Mouse (Mus musculus) left cerebral cortex, adult 11 months (tissue): ENCODE data around the gene Rin2.

Source experiments
- DNase-seq: peaks from one replicate; pipeline ENCODE4 v3.0.0; 2022; ENCODE audit warnings: low spot score

Rin2 gene

DNA sequence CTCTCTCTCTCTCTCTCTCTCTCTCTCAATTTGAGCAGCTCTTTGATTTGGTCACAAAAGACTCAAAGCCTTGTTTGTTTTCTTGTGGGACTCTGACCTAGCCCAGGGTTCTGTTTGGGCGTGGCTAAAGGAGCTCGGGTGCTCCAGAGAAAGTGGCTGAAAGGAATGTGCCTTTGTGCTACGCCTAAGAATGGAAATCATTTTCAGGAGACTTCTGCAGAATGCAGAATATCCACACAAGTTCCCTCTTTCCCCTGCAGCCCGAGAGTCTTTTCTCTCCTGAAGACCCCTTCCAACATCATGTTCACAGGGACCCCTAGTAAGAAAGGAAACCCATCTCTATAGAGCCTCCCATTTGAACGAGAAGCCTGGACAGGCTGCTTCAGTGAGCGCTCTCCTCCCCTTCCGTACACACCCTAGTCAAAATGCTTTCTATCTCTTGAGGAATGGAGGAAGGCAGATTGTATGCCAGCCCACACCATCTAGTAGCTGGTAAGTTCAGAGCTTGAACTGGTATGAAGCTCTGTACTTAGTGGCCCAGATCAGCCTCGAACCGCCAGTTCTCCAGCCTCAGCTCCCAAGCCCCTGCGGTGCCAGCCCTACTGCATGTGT, 187.3 kb downstream of the Rin2 start:
- DNase-seq, result no peak

DNA sequence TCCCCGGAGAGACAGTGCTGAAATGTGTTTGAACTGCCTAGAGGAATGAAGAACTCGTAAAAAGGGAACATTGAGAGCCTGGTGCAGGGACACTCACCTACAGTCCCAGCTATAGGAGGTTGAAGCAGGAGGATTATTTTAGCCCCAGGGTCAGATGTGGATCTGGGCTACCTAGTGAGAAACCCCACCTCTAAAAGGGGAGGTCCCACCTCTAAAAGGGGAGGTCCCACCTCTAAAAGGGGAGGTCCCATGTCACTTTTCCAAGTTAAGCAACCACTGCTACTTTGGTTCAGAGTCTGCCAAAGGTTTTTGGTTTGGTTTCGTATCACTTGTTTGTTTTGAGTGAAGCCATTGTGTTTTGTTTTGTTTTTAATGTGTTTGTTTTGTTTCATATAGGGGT, 190.3 kb downstream of the Rin2 start:
- no peak for DNase-seq

DNA sequence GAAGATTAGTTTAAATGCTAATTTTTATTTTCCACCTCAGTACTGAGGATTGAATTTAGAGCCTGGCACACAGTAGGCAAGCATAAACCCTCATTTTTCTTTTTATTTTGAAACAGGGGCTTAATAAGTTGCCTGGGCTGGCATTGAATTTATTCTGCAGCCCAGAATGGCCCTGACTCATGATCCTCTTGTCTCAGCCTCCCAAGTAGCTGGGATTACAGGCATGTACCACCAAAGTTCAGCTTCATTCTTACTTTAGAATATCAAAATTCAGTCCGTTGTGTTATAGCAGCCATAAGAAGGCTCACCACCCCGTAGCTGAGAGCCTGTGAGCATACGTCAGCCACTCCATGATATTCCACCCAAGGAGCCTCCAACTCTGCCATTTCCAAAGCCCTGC, 191.2 kb downstream of the Rin2 start:
- no peak for DNase-seq

DNA sequence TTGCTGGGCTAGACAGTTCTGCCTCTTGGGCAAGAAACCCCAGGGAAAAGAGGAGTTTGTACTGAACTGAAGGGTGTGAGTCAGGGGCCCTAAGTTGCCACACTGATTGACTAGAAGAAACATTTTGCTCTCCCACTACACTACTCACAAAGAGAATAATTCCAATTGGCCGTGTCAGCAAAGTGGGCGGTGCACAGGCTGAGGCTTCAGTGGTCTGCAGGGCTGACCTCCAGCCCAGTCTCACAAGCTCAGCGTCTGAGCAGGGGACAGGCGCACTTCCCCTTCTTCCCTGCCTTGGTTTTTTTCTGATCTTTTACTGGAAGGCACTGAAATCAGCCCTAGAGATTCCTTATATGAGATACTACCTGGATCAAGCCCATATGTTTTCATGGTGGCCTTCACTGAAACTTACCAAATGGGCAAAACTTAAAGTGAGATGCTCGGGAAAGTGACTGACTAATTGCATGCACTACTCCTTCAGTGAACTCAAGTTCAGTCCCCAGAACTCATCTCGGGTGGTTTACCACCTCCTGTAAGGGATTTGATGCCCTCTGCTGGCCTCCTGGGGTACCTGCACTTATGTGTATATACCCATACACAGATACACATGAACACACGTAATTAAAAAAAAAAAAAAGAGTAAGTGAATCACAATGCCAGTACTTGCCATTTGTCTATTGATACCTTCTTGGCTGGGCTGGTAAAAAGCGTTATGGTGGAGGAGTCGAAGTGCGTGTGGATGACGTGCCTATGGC, 191.9 kb downstream of the Rin2 start:
- DNase-seq, result no peak

DNA sequence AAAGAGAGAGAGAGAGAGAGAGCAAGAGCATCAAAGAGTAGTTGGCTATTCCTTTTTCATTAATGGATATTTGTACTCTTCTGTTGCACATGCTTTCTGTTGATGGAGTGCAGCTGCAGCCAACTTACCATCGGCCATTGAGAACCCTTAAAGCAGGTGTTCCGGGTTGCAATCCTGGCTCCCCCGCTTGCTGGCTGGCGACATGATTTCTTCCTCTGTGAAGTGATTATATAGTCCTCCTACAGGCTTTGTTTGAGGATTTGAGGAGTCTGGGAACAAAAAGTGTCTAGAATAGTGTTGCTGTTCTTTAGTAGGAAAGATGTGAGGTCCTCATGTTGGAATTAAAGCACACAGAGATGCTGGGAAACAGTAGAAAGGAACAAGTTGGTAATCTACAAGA, 196.3 kb downstream of the Rin2 start:
- no peak for DNase-seq

DNA sequence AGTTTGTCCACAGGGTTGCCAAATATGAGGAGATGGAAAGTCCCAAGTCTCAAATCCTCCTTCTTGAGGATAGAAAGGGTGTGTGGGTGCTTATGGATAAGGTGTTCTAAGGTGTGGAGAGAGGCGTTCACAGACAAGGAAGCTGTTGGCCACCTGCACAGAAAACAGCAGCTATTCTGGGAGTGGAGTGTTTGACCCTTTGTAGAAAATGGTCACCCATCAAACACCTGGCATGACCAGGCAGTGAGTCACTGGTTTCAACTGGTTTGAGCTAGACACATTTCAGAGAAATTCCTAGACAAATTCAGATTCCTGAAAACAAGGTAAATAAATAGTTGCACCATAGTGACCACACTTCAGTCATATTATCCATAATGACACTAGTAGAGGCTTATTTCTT, 197.1 kb downstream of the Rin2 start:
- DNase-seq, result no peak

DNA sequence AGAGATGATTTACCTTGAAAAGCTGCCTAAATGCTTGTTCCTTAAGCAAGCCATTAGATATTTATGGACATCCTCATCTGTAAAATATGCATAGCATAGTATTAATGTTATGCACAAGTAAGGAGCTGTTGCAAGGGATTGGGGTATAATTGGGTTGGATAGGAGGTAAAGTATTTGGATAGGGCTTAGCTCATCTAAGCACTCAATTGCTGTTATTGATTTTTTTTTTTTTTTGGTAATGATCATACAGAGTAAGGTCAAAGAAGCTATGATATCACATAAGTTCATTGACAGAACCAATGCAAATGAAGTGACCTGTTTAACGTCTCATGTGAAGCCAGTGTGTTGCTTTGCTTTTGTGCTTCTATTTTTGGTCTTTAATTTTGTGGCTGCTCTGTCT, 198.9 kb downstream of the Rin2 start:
- DNase-seq, result no peak

DNA sequence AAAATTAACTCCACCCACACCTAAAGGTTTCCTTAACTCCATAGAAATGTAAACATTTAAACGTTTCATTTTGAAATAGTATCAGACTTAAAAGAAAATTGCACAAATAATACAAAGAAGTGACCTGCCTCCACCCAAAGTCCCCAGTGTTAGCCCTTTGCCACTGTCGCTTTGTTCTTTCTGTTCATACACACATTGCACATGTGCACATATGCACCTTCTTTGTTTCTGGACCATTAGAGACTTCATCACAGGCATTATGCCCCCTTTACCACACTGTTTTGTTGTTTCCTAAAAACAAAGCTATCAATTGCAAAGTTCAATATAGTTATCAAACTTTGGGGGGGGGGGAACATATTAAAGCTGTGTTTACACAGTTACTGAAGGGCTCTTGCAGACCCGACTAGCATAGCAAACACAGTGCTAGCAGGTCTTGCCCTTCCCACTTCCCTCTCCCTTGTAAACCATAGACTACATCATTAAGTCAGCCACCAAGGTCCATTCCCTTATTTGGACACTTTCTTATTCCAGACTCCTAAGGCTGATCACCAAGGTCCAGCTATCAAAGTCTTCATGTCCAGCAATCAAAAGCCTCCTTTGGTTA, 200.0 kb downstream of the Rin2 start:
- no peak for DNase-seq

DNA sequence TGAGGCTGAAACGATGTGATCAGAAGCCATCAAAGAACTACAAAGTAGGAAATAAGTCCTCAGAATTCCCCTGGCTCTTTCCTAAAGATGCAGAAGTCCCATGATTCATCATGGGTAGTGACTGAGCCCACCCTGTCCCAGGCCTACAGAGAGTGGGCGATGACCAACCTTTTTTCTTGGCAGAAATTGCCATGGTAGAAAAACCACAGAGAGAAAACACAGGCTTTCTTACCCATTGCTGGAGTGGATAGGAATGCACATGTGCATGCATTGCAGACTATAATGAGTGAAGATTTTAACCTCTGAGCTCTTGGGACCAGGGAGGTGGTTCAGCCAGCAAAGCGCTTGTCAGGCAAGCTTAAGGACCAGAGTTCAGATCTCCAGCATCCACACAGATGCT, 202.2 kb downstream of the Rin2 start:
- DNase-seq, result no peak

DNA sequence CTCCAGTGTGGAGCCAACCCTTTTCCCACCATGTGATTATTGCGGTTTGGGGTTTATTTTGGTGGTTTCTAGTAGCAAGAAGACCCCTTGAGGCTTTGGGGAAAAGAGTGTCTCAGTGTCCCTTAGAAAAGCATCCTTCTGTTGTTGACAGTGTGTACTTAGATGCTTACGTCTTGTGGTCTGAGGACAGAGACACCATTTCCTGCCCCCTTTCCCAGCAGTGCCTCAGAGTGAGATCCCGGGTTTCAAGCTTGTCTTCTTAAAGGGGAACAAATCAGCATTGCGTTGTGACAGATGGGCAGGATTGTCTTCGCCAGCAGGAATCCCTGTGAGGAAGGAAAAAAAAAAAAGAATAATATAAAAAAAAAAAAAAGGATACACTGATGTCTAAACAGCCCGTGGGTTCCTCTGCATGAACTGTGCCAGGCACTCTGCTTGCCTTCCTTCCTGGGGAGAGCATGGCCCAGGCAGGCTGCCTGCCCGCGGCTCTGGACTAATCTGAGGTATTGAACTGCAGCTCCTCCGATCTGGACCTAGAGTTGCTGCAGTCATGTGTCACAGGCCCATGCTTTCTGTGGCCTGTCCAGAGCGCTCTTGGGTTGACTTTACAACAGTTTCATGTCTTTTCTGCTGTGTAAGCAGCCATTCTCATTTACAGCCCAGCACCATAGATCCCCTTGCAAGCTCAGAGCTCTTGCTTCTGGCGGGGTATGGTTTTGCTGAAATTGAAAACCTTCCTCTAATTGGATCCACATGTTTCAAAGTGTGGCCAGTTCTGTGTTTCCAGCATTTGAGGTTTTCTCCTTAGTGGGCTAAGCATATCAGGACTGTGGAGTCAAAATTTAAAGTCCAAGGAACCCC, 206.1 kb downstream of the Rin2 start:
- DNase-seq, result no peak

DNA sequence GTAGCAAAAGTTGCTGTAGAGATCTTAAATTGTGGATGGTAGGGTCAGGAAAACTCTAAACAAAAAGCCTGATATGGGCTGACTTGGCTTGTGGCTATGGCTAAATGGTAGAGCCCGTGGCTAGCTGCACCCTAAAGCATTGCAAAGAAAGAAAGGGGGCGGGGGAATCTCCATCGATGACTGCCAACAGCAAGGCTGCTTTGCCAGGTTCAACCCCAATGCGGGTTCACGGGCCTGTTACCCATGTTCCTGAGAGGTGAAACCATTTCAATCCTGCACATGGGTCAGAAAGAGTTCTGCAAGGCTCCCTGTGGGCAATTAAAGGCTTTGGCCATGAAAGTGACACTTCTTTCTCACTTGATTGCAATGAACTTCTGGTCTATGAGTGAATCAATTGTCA, 206.9 kb downstream of the Rin2 start:
- no peak for DNase-seq

DNA sequence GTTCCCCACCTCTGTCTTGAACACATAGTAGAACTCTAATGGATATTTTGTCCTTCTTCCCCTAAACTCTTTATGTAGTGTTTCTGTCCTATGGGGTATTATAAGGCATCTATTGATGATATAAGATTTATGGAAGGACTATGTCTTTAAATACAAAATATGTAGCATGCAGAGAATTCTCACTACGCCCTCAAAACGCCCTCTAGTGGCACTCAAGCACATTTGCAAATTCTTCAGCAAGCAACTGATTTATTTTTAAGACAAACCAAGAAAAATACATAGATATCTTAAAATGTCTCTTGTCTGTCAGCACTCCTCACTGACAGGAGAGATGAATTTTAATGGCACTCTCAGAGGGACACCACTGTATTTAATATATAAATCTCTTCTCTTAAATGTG, 207.4 kb downstream of the Rin2 start:
- no peak for DNase-seq

DNA sequence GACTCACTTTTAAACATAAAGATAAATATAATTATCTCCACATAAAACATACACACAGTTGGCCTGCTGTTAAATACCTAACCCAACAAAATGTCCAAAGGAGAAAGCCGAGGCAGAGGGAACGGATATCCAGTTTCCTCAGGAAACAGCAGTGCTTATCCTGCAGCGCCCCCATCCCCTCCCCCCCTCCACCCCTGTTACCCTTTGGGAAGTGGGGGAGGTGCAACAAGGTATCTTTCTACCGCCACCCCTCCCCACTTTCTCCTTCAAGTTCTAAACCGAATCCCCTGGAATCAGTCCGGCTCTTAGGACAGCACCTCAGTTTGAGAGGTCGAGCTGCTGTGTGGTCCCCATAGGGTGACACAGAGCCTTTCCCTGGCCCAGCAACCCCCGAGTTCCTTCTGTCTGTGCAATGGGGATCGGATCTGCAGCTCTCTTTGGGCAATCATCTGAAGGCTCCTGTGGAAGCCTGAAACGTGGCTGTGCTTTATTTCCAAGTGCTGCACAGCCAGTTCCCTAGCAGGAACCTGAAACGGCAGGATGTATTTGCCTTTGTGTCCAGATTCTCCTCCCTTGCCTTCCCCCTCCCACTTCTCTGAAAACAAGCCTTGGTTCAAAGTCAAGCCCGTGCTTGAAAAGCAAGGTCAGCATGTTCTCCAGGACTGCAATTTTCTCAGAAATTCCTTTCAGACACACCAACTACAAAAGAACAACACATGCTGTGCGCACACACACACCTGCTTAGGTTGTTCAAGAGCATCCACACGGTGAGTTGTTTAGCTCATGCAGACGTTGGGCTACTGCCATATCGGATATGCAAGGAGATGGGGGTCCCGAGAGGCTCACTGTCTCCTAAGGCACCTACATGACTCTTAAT, 209.3 kb downstream of the Rin2 start:
- DNase-seq, result no peak

DNA sequence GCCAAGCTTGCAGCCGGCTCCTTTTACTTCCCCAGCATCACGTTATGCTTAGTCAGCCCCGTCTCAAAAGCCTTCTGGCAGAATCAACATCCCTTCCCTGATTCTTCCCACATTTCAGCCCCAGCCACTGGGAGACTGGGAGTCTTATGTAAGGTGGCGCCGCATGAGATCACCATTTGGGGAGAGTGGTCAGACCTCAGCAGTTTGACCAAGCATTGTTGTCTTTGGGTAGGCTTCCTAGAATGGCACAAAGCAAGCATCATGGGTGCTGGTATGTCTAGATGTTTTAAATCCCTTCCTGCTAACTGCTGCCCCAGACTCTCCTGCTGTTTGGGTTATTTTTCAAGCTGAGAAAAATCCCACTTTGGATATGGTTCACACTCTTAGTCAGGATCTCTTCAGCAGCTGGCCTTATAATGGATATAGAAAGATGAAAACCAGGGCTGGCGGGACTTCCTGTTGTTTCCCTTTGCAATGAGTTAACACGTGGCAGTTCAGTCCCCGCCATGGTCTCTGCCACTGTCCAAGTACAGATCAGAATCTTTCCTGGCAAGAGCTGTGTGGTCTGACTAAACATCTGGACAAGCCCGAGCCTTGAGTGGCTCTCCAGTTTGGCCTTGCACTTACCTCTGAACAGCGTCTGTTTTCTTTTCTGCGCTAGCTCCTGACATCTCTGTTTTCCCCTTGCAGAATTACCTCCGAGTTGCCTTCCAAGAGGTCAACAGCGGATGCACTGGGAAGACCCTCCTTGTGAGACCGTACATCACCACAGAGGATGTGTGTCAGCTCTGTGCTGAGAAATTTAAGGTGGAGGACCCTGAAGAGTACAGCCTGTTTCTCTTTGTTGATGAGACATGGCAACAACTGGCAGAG, 210.1 kb downstream of the Rin2 start:
- no peak for DNase-seq

DNA sequence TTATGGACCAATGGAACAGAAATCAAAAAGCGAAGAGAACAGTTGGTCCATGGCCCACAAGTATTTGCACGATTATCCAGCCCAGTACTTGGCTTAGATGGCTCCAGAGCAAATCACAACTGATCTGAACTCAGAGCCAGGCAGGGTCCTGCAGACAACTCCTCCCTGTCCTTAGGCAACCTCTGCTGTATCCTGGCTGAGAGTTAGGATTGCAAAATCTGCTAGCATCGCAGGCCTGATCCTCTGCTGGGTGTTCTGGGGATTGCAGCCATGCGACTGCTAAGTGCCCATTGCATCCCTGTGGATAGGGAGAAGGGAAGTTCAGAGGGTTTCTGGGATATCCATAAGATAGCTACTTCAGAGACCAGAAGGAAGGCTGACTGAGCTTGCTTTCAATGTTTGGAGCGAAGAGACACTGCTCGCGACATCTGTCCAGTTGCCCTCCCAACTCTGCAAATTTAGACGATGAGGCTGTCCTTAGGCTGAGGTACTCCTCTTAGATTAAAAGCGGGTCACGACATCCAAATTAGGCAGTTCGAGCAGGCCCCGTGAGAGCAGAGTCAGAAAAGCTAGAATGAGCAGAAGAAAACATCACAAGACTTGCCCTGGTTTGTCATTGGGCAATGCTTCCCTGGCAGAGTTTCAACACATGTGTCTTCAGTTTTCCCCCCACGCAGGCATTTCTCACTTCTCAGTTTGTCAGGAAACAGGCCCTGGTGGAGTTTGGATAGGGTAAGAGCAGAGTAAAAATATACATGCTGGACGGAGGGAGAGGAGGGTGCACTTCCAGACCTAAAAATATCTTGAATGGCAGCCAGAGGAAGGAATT, 213.1 kb downstream of the Rin2 start:
- DNase-seq, result peak; percentile 65

DNA sequence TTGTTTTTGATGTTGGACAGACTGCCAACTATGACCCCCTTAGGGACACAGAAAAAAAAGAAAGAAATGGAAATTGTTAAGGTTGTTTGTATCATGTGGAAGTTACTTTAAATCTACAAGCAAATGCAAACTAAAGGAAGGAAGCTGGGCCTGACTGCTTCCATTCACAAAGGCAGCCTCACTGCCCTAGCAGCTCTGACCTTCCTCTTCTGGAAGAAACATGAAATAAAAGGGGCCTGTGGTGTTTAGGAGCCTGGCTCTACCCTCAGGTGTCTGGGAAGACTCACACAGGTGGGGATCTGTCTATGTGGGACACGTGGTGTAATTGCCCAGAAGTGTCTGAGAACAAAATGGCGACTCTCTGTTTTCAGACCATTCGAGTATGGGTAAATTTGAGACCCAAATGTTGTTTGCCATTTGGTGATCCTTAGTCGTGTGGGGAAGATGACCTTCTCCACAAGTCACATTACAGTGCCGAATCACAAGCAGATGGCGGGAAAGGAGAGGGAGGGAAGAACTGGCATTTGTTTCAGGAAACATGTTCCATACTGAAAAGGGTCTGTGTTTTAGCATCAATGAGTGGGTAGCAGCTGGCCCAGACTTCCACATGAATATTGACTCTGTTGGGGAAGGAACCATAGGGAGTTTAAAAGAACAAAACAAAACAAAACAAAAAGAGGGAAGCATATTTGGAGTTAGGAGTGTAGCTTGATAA, 213.9 kb downstream of the Rin2 start:
- no peak for DNase-seq

DNA sequence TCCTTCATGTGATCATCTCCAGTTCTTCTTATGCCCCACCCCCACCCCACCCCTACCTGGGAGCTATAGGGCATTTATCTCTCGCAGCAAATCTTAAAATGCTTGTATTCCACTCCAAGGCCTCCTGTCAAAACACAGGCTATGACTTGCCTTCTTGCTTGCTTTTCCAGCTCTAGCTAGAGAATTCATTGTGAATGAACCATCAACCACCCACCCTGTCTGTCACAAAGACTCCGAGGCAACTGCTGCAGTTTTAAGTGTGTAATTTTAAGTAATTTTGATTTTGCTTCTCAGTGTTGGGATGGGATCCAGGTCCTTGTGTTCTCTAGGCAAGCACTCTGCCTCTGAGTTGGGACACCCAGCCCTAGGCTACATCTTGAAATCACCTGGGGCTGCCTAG, 215.6 kb downstream of the Rin2 start:
- DNase-seq, result no peak

DNA sequence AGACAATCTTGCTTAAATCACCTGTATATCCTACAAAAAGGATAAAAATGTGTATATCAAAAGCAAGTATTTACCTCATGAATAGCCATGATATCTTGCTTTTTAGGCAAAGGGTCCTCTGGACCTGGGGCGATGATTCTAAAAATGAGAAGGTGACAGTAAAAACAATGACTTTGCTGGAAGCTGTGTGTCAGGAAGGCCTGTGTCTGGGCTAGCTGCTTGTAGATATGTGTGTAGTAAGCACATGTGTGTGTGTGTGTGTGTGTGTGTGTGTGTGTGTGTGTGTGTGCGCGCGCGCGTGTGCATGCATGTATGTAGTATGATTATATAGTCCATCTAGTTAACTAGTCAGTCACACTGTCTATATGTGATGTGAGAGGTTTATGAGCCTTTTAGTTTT, 218.7 kb downstream of the Rin2 start:
- no peak for DNase-seq

DNA sequence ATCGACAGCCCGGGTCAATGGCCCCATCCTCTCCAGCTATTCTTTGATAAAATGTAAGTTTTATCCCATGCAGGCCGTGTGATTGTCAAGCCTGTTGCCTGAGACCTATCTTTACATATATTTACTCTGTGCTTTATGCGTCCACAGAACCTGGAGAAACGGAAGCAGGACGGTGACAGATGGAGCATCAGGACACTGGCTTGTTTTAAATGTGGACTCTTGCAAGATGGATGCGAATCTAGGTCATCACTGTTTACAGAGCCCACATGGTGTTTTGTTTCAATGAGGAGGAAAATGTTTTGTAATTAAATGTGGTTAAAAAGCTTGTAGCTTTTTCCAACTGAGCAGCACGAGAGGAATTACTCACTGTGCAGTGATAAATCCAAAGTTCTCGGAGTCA, 223.1 kb downstream of the Rin2 start:
- DNase-seq, result no peak
